Mouse (Mus musculus) cerebellum, adult 11 months (tissue): Measurements from ENCODE around the gene Scd2.
"Not testable (repeated sequence)": the region's sequence is repeated elsewhere in the genome, so short reads cannot be mapped to it uniquely, and the experiment has no call there.

Experiments
- DNase-seq: peaks from one replicate; pipeline ENCODE4 v3.0.0; 2022

The Scd2 gene

DNA sequence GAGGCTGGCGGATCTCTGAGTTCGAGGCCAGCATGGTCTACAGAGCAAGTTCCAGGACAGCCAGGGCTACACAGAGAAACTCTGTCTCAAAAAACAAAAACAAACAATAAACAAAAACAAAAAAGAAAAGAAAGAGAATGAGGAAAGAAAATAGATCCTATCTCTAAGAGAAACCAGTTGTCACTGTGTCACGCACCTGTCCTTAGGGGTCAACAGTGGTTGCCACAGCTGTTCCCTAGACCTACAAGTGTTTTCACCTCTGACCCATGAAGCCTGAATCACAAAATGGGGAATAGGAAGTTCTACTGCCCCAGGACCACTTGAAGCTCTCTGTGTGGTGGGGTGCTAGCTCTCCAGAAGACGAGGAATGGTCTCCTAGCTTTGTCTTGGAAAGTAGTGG, 19.0 kb upstream of the Scd2 start:
- DNase-seq = no peak

DNA sequence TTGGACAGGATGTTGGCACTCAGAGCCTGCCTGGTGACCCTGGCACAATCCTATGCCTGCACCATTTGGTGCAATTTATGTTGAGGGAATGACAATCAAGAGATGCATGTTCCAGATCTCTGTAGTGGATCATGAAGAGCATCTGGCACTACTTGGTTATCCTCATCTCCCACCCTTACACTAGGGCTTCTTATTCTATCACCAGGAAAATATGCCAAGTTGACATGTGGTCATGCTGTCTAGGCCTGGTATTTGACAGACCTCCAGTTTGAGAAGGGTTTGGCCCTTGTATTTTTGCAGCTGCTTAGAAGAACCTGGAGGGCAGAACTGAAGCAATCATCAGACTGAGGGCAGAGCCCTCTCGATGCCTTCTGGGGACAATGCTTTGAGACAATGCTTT, 18.1 kb upstream of the Scd2 start:
- no peak for DNase-seq

DNA sequence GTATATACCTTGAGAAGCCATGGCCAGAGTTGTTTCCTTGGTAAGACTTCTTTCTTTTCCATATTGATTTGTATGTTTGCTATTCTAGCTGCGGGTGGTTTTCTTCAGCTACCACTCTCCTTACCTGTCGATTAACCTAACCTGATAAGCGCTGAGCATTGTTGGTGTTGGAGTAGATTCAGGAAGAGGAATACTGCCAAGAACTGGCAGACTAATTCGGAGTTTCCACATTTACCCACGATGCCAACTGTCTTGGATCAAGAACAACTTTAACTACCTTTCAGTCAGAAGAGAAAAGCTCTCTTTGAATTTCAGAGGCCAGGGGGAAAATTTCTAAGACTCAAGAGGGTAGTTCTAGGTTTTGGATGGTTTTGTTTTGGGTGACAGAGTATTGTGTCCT, 16.6 kb upstream of the Scd2 start:
- DNase-seq = no peak

DNA sequence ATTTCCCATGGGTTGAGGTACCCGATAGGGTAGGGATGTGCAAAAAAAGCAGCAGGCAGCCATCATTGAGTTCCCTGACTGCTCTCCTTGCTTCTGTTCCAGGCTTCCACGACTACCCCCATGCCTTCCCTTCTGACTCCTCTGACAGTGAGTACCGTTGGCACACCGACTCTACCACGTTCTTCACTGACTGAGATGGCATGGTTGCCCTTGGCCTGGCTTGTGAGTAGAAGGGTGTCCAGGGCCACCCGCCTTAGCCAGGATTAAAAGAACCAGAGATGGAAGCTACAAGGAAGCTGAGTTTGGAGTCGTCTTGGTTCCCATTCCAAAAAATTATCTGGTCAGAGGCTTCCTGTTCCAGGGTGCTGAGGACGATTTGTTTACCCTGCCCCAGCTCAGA, 15.5 kb upstream of the Scd2 start:
- no peak for DNase-seq

DNA sequence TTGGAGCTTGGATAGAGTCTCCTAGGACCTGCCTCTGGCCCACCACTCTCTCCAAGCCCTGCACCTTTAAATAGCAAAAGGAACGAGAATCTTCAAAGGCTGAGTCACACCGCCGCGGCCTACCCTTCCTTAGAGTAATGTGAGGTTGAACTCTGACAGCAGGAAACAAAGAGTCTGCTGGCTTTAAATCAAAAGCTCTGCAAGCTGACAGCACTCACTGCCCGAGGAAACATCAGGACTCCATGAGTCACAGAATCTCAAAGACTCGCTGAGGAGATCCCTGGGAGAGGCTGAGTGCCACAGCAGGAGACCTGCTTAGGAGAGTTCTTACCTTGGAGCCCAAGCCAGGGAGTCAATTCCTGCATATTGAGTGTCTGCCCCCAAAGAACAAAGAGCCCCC, 12.7 kb upstream of the Scd2 start:
- no peak for DNase-seq

DNA sequence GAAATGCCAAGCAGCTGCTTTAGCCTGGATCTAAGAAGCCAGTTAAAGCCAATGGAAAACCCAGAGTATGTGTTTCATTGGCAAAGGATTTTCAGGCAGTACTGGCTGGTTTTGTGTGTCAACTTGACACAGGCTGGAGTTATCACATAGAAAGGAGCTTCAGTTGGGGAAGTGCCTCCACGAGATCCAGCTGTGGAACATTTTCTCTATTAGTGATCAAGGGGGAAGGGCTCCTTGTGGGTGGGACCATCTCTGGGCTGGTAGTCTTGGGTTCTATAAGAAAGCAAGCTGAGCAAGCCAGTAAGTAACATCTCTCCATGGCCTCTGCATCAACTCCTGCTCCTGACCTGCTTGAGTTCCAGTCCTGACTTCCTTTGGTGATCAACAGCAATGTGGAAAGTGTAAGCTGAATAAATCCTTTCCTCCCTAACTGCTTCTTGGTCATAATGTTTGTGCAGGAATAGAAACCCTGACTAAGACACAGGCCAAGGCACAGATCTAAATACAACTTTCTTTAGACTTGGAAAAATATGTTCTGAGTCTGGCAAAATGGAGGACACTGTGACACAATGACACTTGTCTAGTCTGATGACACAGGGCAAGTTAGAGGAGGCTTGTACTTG, 11.5 kb upstream of the Scd2 start:
- not testable (repeated sequence) for DNase-seq

DNA sequence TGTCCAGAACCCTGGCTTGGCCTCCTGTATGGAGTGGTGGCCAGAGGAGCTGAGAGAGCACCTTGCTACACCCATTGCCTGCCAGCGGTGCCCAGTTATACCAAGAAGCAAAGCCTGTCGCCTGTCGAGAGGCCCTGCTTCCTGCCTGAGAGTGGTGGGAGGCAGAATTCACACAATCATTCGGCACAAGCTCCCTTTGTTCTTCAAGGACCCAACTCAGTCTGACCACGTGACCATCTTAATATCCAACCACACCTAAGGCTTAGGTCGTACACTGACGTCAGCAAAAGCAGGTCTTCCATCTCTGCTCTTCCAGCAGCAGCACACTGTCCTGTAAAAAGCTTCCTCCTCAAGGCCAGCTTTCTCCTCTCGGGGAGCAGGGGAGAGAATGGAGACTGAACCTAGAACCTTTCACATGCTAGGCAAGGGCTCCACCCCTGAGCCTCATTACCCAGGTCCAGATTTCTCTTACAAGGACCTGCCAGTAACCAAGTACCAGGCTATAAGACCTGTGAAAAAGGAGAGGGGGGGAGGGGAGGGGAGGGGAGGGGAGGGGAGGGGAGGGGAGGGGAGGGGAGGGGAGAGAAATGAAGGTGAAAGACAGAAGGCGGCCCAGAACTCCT, 10.8 kb upstream of the Scd2 start:
- no peak for DNase-seq

DNA sequence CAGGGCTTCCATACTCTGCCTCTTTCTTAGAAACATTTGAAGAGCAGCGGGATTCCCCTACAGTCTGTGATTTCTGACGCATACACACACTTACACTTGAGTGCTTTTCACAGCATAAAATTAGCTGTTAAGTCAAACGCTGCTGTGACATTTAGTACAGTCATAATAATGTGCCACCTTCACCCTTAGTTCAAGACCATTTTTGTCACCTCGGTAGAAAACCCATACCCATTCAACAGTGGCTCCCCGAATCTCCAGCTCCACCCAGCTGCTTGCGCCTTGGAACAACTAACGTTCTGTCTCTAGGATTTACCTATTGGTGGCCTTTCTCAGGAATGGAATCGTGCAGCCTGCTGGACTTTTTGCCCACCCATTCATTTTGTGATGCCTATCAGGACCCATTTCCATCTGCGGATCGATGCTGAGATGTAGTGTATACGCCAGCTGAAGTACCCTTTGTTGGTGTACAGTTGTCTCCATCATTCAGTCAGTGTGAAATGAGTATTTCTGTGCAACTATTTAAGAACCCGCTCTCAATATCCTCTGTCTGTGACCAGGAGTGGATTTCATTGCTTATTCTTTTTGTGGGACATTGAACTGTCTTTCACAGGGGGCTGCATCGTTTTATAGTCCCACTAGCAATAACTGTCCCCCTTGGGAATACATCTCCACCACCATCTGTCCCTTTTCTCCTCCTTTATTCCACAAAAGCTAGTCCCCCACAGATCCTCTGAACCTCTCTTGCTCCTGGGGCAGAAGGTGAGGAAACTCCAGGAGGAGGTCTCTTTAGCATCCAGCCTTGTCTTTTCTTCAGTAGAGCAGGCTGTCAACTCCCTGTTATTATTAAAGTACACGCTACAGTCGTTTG, 10.1 kb upstream of the Scd2 start:
- no peak for DNase-seq

DNA sequence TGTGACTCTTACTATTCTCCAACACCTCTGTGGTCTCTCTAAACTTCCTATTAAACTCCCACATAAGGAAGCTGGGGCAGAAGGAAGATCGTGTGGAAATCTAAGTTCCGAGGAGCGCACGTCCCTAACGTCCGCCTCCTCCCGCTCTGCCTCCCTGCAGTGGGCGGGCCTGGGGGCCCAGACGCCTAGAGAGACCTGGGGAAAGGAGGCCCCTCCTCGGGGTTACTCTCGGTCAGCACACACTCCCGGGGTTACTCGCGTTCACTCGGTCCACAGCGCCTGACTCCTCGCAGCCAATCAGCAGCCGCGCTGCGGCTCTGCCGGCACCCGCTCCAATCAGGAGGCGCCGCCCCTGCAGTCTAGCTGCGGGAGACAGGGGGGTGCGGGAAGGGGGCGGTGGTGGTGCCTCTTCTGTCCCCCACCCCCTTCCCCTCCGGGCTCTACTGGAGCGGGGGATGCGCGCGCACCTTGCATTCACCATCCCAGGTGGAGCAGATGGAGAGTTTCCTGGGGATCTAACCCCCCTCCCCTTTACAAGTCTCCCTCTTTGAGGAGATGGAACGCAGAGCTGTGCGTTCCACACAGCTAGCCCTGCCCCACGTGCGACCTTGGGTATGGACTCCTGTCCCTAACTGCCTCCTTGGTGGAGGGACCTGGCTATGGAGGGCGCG, 9.3 kb upstream of the Scd2 start:
- peak; percentile 88 for DNase-seq

DNA sequence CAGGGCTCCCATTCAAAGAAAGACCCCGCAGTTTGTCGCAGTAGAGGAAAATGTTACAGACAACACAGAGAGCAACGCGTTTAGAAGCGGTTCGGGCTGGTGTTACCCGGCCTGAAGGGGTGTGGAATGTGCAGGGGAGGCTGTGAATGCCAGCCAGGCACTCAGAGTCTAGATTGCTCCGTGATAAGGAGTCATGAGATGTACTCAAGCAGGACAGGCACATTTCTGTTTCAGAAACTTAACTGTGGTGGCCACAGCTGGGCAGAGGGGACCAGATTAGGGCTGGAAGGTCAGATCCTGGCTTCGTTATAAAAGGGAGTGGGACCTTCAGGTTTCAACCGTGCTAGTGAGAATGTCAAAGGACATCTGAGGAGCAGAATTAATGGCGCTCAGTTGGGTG, 8.8 kb upstream of the Scd2 start:
- DNase-seq = no peak

DNA sequence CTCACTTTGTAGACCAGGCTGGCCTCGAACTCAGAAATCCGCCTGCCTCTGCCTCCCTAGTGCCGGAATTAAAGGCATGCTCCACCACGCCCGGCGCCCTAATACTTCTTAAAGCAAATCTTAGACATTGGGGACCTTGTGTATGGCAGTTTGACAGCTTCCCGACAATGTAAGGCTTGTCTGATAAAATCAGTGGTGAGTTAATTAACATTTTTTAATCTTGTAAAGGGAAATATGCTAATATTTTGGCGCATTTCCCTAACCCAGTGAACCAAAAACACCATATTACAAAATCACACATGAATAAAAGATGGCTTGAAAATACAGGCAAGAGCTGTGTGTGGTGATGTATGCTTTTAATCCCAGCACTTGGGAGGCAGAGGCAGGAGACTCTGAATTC, 7.9 kb upstream of the Scd2 start:
- no peak for DNase-seq

DNA sequence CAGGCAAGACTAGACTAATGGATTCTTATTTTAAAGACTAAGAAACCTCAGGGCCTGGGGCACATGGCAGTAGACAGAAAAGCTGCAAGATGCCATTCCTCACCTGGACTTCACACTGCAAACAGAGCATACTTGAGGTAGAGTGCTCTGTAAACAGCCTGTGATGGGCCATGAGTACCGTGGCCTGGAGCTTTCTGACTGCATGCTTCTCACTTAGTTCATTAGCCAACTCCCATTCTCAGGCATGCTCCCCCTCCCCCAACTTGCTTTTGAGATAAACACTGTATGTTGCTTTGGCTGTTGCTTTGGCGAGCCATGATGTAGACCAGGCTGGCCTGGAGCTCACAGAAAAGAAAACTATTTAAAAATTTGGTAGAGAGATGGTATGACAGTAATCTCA, 7.4 kb upstream of the Scd2 start:
- no peak for DNase-seq

DNA sequence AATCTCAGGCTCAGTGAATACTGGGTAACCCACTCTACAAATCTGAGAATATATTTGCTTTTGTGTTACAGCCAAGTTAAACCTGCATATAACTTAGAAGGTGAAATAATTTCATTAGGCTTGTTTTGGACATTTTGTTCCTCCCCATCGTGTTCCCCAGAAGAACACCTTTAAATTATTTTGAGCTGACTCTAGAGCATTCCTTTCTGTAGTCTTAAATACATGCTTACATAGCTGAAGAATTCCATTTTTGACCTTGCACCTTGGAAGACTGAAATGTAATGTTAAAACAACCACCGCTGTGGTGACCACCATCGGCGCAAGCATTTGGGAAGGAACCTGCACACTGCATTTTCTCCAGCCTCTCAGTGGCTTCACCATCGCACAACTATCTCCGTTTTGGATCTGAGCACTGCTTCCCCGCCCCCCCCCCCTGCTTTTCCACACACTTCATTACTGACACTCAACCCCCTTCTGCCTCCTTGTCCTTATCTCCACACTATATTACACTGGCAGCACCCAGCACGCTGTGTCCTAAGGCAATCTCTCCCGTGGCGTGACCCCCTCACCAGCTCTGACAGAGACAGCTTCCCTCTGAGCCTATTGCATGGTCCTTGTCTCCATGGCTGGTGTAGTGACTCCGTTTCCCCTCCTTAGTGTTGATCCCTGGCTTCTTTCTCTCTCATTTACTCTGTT, 5.9 kb upstream of the Scd2 start:
- DNase-seq = no peak

DNA sequence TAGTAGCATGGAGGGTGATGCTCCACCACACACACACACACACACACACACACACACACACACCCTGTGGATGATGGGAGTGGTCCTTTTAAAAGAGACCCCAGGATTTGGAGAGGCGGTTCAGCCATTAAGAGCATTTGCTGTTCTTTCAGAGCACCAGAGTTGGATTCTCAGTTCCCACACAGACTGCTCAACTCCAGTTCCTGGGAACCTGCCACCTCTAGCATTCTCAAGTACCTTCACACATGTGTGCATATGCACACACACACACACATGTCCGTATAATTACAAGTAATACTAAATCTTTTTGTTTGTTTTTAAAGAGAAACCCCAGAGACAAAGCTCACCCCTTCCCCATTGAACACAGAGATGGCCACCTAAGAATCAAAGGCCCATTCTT, 1.4 kb upstream of the Scd2 start:
- DNase-seq = no peak

DNA sequence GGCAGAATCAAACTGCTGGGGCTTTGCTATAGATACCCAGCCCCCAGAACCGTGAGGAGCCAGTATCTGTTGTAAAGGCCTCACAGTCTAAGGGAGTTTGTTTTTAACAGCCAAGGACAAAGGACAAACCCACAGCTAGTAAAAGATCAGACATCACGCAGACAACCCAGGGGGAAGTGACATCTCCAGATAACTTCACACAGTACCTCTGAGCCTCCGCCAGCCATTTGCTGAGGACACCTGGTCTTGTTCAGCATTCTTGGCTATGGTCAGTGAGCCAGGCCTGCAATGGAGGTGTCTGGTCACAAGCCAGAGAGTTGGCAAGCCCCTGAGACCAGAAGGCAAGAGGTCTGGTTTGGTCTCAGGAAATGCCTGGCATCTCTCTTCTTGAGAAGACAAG, 991 bp upstream of the Scd2 start:
- DNase-seq = peak; percentile 87

DNA sequence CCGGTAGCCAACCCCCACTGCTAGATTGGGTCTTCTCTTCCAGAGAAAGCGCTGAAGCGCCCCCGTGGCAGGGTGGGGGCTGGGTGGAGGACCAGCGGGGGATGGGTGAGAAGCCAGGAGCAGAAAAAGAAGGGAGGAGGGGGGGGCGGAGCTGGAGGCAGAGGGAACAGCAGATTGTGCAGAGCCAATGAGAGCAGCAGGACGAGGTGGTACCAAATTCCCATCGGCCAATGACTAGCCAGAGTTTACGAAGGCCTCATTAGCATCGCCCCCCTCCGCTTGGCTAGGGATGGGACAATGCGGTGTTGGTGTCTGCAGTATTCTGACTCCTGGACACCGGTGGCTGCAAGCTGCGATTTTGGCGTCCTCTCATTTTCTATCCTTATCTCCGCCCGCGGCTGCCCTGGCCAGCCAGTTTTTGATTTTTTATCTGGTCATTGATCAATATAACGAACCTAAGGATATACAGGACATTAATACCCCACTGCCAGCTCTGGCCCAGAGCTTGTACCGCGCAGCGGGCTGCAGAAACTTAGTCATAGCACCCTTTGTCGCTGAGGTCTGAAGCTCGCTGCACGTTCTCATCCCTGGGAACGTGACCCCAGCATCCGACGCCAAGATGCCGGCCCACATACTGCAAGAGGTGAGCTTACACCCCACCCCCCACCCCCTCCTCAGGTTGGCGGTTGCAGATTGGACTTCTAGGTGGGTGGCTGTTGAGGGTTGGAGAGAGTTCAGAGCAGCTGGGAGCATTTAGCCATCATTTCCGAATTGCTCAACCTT, 486 bp downstream of the Scd2 start:
- DNase-seq = peak; percentile 95

DNA sequence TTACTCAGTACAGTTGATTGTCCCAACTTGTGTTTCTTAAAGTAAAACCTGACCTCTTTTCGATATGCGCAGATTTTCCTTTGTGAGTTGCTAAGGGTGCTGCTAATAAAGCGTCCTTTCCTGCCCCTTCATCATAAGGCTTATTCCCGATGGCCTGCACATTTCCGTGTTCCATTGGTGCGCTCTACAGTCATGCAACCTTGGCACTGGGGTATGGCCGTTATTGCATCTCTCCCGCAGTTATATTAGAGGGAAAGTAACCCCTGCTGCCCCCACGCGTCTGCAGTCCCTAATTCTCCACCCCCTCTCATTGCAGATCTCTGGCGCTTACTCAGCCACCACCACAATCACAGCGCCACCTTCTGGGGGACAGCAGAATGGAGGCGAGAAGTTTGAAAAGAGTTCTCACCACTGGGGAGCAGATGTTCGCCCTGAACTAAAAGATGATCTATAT, 1.1 kb downstream of the Scd2 start:
- peak; percentile 84 for DNase-seq

DNA sequence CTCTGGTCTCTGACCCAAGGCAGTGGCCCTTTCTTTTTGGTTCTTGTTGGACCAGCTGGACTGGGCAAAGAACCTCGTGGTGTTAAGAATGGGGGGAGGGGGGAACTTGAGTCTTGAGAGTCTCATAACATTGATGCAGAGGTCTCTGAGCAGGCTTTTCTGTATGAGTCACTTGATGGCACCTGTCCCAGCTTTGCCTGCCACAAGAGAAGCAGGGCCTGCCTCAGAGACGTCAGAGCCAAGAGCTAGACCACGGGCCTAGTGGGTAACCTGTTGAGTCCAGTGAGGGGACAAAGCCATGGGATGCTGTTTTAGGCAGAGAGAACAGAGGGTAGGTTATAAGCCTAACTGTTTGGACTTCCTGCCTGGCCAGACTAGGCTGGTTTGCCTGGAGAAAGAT, 1.8 kb downstream of the Scd2 start:
- peak; percentile 56 for DNase-seq

DNA sequence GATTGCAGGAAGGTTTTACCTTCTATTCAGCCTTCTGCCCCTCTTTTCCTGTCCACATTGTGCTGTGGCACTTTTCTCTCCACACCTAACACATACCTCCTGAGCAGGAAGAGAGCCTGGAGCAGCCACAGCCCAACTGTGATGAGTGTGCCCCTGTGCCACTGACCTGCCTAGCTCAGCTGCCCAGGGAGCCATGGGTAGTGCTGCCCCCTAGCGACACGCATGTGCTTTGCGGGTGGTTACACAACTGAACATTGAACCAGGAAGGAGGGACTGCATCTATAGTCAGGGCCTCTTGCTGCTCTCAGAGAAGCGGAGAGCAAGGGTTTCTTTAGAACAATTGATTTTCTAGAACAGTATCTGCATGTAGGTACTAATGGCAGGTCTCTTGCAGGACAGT, 2.3 kb downstream of the Scd2 start:
- DNase-seq = peak; percentile 86

DNA sequence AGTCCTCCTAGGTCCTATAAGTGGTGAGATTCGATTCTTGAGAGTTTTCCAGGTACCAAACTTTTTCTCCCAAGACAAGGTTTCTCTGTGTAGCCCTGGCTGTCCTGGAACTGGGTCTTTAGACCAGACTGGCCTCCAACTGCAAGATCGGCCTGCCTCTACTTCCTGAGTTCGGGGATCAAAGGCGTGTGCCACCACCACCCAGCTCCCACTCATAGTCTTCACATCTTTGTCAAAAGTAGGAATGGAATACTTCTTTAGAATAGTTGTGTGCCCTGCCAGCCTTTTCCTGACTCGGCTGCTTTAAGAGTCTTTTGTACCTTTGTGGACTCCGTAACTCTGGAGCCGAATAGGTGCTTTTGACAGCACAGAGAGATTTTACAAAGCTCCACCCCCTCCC, 2.7 kb downstream of the Scd2 start:
- no peak for DNase-seq

DNA sequence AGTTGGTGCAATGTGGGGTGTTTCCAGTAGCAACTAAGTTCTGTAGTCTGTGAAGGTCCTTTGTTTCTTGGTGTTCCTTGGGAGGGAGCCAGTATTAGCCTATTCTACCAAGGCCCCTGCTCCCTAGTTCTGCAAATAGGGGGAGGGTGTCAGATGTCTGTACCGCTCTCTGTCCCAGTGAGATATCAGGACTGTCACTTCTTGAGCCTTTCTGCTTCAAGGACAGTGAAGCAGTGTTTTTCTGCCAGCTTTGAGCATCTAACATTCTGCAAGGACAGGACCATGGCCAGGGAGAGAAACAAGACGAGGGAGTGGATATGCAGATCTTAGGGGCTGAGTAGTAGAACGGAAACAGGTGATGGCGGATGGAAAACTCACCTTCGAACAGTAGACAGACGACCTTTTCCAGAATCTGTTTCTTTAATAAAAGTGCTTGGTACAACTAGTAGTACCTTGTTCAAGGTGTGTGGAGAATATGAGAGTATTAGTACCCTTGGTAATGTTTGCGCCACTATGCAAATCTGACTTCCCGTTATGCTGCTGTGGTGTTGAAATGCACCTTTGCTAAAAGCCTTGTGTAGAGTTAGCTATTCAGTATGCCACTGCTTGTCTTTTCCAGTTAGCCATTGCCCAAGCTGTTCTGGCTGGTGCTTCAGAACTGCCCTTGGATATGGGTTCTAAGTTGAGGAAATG, 3.7 kb downstream of the Scd2 start:
- no peak for DNase-seq

DNA sequence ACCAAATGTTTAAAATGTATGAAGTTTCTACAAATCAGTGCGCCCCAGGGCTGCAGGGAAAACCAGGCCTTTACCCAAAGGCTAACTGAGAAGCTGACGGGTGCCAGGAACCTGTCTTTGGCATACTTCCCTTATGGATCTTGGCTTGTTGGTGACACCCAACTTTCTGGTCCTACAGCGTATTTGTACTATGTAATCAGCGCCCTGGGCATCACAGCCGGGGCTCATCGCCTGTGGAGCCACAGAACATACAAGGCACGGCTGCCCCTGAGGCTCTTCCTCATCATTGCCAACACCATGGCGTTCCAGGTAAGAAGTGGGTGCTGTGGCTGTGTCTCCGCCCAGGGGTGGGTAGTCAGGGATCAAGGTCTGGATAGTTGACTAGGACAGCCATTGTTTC, 4.4 kb downstream of the Scd2 start:
- DNase-seq = no peak
